Mouse (Mus musculus) left cerebral cortex, adult 9 months (tissue): ENCODE data around the gene Aars2.

Experiments
- DNase-seq, 2 experiments: peaks; one replicate each; pipeline ENCODE4 v3.0.0; 2022; ENCODE audit warnings: low spot score in 2 of 2

The Aars2 gene

DNA sequence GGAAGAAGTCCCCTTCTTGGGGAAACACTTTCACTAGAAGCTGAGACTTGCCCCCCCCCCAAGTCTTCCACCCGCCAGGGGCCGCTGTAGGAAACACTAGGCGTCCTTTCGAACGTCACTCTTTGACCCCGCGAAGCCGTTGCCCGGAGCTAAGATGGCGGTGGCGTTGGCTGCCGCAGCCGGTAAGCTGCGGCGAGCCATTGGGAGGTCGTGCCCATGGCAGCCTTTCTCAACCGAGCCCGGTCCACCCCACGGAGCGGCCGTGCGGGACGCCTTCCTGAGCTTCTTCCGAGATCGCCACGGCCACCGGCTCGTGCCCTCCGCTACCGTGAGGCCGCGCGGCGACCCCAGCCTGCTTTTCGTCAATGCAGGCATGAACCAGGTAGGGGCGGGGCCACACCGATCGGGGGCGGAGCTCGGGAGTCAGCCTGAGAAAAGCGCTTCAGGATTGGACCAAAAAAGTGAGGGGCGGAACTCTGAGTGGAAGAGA lies at the start of gene Aars2:
Aars2 (plus strand) TSS at position 142 of the 490 bp plus-strand sequence.
- DNase-seq = peak; percentile 61 to 90

DNA sequence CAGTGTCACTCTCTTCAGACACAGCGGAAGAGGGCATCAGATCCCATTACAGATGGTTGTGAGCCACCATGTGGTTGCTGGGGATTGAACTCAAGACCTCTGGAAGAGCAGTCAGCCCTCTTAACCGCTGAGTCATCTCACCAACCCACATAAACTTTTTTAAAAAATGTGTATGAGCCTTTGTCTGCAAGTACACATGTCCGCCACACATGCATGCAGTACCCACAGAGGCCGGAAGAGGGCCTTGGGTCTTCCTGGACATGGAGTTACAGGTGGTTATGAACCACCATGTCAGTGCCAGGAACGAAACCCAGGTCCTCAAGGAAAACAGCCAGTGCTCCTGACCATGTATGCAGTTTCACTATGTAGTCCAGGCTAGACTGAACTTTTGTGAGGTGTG lies 49.2 kb upstream of the Aars2 start:
- DNase-seq = no peak

DNA sequence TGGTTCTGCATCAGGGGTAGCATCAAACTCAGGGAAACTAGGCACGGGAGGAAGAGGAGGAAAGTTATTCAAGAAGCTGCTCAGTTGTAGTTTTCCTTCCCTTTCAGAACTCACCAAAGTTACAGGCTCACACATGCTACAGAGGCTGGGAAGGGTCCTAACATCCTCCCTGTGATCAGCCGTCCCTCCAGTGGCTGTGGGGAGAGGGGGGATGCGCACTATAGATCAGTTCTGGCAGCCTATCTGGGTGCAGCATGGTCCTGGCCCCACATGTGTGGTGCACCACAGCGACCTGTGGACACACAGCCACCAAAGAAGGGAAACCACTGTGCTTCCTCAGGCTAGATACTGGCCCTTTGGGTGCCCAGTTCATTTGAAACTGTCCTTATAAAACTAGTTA lies 48.1 kb upstream of the Aars2 start:
- DNase-seq = no peak

DNA sequence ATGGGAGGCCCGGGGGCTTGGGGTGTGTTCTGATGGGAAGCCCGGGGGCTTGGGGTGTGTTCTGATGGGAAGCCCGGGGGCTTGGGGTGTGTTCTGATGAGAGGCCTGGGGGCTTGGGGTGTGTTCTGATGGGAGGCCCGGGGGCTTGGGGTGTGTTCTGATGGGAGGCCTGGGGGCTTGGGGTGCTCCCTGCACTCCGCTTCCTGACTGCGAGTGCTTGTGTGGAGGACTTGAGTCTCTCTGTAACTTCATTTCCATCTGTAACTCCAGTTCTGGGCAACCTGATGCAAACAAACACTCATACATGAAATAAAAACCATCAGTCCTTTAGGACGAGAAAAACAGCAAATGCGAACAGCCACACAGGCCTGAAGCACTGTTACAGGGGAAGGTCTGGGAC lies 47.6 kb upstream of the Aars2 start:
- no peak for DNase-seq

DNA sequence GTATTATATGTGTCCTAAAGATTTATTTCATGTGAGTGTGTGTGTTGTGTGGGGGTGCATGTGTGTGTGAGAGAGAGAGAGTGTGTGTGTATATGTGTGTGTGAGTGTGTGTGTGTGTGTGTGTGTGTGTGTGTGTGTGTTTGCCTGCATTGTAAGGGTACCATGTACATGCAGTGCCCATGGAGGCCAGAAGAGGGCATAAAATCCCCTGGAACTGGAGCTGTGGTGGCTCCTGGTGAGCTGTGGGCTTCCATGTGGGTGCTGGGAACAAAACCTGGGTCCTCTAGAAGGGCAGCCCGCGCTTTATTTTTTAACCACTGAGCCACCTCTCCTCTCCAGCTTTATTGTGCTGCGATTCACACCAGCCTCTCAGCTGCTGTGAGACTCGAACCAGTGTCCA lies 44.1 kb upstream of the Aars2 start:
- no peak for DNase-seq

DNA sequence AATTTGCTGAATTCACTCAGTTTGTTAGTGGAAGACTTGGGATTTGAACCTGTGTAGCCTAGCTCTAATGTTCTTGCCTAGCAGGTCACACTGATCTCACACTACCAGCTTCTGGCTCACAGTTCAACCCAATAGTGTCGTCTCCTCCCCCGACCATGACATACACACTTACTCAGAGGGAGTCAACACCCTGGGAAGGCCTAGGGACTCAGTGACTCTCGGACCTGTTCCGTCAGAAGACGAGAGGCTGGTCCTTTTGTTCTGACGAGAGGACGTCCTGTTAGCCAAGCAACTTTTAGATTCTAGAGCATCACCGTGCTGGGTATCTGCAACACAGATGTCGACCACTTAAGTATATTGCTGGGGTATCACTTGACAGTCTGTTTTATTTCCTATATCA lies 42.4 kb upstream of the Aars2 start:
- no peak for DNase-seq

DNA sequence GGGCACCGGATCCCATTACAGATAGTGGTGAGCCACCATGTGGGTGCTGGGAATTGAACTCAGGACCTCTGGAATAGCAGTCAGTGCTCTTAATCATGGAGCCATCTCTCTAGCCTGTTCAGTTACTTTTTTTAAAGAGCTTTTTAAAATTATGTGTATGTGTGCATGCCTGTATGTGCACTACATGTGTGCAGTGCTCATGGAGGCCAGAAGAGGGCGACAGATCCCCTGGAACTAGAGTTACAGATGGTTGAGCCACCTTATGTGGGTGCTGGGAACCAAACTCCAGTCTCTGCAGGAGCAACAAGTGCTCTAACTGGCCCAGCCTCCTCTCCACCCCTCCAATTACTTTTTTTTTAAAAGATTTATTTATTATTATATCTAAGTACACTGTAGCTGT lies 39.9 kb upstream of the Aars2 start:
- DNase-seq = no peak

DNA sequence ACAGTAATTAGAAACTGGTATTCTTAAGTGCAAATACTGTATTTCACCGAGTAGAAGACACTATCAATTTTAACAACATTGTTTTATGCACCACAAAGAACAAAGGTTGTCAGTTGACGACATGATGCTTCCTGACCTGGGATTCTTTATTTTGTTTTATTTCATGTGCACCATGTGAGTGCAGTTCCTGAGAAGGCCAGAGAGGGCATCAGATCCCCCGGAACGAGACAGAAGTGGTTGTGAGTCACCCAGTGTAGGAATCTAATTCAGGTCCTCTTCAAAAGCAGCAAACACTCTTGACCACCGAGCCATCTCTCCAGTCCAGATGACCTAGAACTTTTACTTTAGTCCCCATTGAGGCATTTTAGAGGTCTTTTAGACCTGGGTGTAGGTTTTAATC lies 38.3 kb upstream of the Aars2 start:
- DNase-seq = no peak

DNA sequence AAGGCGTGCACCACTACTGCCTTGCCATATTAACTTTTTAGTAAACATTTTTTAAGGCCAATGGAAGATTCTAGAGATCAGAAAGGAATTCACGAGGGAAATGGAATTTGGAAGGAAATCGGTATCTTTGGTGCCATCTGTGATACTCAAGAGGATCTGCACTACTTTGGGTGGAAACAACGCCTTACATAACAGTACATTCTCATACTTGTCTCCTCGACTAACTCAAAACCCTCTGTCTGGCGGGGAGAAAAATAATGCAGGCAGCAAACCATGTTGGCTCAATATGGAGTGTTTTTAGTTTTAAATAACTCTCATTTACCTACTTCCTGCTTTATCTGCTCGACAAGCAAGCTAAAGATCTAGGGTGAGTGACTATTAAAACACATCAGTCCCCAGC lies 35.9 kb upstream of the Aars2 start:
- no peak for DNase-seq

DNA sequence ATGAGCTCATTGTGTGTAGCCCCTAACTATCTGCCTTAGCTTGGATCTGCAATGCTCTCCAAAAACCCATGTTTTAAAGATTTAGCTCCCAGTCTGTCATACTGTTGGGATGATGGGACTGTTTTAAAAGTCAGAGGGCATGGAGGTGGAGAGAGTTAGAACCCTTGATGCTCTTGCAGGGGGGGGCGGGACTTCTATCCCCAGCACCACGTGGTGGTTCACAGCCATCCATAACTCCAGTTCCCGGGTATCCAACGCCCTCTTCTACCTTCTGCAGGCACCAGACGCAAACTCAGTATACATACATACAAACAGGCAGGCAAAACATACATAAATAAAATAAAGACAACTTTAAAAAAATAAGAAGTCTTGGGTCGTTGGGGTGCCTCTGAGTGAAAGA lies 33.0 kb upstream of the Aars2 start:
- DNase-seq = no peak

DNA sequence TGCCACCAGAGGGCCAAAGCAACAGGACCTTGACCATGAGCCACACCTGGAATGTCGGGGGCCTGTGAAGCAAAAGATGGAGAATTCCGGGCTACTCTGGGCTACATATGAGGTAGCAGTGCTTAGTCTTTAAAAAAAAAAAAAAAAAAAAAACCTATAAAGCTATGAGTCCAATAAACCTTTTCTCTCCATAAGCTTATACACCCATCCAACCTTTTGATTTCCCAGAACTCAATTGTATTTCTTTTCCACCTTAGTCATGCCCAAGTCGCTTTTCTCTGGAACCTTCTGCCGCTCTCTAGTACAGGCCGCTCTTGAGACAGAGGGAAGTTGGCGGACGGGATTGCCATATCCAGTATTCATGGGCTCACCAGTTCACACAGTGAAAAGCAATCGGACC lies 32.5 kb upstream of the Aars2 start:
- no peak for DNase-seq

DNA sequence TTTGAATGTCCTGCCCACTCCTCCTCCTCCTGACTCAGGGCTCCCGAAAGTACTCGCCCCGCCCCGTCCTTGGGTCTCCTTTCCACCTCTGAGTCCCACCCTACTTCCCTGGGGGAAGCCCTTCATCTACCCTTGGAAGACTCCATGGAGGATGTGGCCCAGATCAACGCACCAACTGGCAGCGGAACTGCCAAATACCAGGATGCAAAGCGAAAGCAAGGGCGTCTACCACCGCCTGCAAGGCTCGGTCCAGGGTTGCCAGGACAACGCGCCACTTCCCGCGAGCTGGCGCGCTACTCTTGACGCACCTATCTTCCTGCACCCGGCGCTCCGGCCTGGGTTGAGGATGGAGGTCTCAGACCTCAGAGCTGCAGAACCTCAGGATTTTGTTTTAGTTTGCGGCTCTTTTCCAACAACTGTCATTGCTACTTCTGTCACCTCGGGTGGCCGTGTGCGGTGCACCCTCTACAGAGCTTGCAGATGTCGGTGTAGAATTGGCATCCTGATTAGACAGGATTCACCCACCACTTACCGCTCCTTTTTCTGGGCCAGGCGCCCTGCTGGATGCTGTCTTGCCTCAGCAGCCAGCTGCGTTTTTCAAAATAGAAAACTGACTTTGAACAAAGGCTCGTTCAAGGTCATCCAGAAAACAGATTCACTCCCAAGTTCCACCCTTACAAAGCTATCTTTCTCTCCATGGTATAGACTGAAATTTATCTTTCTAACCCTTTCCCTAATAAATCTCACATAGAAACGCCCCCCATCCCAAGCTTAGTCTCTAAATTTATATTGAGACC lies 31.8 kb upstream of the Aars2 start, which contains the start of gene Spats1:
Spats1 (minus strand) TSS at position 747 of the 797 bp plus-strand sequence.
- DNase-seq = peak; percentile 76 to 87

DNA sequence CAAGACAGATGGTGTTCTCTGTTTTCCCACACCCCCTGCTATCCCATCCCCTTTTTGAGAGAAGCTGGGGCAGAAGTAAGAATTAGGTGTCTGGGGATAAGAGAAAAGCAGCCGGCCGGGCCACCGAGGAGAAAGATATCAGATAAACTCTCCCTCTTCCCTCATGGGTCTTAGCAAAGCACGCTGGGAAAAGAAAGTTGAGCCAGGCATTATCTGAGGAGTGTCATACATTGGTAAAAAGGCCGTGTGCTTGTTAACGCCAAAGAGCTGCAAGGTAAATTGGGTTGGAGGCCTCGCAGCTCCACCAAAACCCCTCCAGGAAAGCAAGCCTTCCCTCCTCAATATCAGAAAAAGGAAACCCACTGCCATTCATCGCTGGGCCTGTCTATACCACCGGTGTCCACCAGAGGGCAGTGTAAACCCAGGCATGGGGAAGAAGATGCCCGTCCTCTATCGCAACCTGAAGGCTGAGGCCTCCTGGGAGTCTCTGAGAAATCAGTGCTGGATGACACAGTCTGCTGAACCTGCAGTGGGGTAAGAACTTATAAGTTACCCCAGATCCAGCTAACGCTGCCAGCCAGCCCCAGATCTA lies 28.3 kb upstream of the Aars2 start:
- DNase-seq = peak in 1 of 2 experiments; percentile 89

DNA sequence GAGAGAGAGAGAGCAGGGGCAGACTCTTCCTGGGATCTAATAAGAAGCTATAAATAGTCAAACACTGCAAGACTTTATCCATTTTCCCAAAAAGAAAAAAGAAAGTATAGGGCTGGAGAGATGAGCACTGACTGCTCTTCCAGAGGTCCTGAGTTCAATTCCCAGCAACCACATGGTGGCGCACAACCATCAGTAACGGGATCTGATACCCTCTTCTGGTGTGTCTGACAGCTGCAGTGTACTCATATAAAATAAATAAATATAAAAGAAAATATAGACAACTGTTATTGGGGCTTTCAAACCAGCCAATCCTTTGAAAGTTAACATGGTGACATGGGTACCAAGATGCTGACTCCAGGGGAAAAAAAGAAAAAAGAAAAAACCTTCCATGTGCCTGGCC lies 26.2 kb upstream of the Aars2 start:
- DNase-seq = no peak

DNA sequence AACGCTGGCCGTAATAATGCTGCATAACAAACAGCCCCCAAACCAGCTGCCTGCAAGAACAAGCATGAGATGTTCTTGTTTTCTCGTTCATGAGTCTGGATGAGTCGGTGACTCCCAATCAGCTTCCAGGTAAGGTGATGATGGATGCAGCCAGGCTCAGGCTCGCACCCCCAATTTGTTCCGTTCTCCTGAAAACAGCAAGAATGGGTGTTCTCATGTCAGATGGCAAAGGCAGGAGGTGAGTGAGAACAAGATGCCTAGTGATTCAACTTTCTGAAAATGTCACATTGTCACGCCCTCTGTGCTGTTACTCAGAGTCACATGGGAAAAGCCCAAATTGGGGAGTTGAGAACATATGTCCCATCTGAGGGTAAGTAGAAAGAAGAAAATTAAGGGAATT lies 21.1 kb upstream of the Aars2 start:
- DNase-seq = peak in 1 of 2 experiments; percentile 37

DNA sequence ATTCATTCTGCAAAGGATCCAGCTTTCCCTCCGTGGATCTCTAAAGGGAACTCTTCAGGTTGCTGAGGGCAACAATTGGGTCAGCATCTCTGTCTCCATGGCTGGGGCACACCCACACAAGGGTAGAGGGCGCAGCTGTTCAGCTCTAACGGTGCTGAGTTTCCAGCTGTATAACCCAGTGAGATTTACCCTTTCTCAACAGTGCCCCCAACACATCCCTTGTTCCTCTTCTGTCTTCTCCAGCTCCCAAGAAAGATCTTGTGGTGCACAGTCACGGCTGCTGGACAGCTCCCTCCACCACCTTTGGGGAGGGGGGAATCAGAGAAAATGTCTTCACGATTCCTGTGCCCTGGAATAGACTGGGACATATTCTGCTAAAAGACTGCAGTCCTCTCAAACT lies 19.4 kb upstream of the Aars2 start:
- DNase-seq = no peak

DNA sequence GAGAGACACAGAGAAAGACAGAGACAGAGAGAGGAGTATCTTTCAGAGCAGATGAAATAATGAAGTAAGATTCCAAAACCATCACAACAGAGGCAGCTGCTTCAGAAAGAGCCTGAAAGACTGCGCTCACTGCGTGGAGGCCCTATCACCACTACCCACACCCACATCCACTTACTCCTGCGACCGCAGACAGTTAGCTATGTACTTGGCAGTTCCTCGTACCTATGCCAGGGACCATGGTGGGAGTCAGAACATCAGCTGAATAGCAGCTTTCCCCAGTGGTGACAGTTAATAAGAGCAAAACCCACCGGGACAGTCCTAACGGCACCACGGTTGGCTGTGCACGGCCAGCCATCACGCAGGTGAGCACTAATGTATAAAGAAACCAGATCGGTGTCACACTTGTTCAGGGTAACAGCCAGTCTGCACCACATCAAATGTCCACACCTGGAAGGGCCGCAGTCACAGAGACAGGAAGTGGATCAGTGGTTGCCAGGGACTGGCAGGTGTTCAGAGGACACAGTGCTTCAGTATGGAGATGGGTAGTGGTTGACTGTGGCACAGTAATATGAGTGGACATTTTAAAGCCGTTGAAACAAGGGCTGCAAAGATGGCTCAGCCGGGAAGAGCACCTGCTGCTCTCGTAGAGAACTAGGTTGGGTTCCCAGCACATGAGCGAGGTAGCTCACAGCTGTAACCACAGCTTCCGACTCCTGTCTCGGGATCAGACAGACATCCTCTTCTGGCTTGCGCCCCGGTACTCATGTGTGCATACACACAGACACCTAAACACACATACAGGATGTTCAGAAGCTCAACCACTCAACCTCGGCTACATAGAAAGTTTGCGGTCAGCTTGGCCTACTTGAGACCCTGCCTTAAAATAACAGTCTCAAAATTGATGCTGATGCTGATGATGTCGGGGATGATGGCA lies 18.1 kb upstream of the Aars2 start:
- DNase-seq = no peak

DNA sequence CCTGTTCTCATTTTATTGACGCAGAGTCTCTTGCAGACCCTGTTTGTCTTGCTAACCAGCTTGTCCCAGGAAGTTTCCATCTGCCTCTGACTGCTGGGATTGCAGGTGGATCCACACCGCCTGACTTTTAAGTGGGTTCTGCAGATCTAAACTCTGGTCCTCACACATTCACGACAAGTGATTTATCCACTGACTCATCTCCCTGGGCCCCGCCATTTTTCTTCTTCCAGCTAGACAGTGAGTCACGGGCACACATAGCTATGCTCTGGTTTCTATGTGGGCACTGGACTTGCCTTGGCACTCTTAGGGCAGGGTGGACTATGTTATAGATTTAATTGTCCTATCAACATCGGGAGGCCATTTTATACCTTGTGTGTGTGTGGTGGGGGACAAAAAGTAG lies 16.9 kb upstream of the Aars2 start:
- DNase-seq = no peak

DNA sequence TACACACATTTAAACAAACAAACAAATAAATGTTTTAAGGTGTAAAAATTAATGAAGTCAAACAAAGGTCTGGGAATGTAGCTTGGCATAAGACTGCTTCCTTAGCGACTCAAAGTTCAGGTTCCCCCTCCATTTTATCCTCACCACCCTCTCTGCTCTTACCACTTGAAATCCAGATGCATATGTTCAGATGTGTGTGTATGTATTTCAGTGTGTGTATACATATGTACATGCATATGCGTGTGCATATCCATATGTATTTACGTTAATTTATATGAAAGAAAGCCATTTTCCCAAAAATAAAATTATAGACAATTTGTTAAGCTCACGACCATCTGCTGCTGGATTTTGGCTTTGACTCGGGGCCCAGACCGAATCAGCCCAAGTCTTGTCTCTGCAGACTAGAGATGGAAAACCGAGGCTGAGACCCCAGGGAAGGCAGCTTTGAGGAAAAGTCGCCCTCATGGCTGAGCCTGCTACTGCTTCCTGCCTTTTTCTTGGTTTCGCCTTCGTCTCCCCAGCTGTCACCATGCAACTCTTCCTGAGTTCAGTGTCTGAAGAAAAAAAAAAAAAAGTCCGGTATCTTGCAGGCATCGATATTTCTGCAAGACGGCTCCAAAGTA lies 16.0 kb upstream of the Aars2 start:
- no peak for DNase-seq

DNA sequence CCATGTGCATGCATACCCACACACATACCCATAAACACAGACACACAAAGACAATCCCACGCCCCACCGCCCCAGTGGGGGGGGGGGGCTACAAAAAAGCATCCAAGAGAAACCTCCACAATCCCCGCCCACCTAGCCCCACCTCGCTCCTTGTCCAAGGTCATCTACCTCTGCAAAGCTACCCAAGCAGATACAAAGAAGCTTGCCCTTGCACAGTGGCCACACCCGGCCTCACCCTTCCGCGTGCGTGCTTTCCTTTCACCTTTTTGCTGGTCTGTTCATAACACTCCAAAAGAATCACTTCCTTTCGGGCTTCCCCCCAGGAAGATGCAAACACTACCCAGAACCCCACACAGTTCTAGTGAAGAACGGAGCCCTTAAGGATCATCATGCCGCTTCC lies 11.2 kb upstream of the Aars2 start:
- DNase-seq = no peak

DNA sequence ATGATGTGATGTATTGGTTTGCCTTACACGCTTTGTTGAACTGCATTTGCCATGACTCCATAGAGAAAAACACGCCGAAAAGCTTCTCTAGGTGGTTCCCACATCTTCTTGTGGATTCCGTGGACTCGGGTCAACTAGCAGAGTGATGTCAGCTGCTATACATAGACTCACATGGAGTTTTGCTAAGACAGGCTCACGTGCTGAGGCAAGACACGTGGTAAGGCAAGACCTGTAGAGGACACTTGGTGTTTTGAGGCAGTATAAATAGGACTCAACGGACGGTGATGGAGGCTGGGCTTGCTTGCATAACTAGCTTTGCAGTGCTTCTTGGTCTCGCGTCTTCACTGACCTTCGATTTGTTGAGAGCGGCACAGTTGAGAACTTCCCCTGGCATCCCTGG lies 8.2 kb upstream of the Aars2 start:
- DNase-seq = no peak

DNA sequence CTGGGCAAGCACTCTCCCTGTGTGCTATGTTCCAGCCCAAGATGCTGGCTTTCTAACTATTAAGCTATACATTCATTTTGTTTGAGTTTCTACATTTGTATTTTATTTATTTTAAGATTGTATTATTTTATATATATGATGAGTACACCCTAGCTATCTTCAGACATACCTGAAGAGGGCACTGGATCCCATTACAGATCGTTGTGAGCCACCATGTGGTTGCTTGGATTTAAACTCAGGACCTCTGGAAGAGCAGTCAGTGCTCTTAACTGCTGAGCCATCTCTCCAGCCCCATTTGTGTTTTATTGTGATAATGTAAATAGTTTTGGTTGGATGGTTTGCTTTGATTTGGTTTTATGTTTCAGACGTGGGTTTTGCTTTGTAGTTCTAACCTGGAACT lies 7.1 kb upstream of the Aars2 start:
- DNase-seq = no peak
